Mouse (Mus musculus) forebrain, embryonic 12.5 days (tissue): ENCODE measurements around the gene Btn2a2. TPM values are rescaled to one million over a fixed set of nuclear protein-coding genes. Genes with fewer than 3 reads are reported as not detected.

Experiments
- ATAC-seq: fragments of 200-750 bp; cut with Nextera tagmentation; 2 replicates; pipeline ENCODE4 v1.8.0; 2017; ENCODE audit warnings: moderate TSS enrichment; ENCODE audit not compliant: low FRiP score
- H3K27ac ChIP-seq: fragments of 300-500 bp; sonication (generic); 2 replicates; pipeline ENCODE4 v1.5.1; 2016; ENCODE audit warnings: mild to moderate bottlenecking
- H3K27me3 ChIP-seq: fragments of 300-500 bp; sonication (generic); 2 replicates; pipeline ENCODE4 v1.6.1; 2016; ENCODE audit warnings: mild to moderate bottlenecking
- H3K36me3 ChIP-seq: fragments of 300-500 bp; sonication (generic); replicated peaks from 2 replicates; pipeline ENCODE4 v1.6.1; 2016; ENCODE audit warnings: mild to moderate bottlenecking
- H3K4me1 ChIP-seq: fragments of 300-500 bp; sonication (generic); 2 replicates; pipeline ENCODE4 v1.6.1; 2016
- H3K4me2 ChIP-seq: fragments of 300-500 bp; sonication (generic); 2 replicates; pipeline ENCODE4 v1.6.1; 2016; ENCODE audit warnings: mild to moderate bottlenecking, moderate library complexity
- H3K4me3 ChIP-seq: fragments of 300-500 bp; sonication (generic); replicated peaks from 2 replicates; pipeline ENCODE4 v1.5.1; 2016; ENCODE audit warnings: mild to moderate bottlenecking
- H3K9ac ChIP-seq: fragments of 300-500 bp; sonication (generic); 2 replicates; pipeline ENCODE4 v1.6.1; 2016; ENCODE audit warnings: mild to moderate bottlenecking
- H3K9me3 ChIP-seq: fragments of 300-500 bp; sonication (generic); 2 replicates; pipeline ENCODE4 v1.6.1; 2016
- WGBS: fragments of 180-500 bp; shearing (Covaris S2); methylation state at CpG from one replicate; pipeline ENCODE4 v1.1.7; 2016; 5-methylcytosine and 5-hydroxymethylcytosine counted together
- polyA plus RNA-seq: library from polyadenylated mRNA; unstranded; fragments of >200 nt; fragmentation: Nextera tagmentation; extraction: Ambion mirVana; gene quantifications from 2 replicates; pipeline ENCODE4 v1.2.1, GENCODE M21; 2016

Gene Btn2a2
- polyA plus RNA-seq, 1 experiment from 2014 or later: 0.23 TPM

GRCm38 (mm10) chr13:23517603-23518294, 29.1 kb upstream of the Btn2a2 start:
- Histone ChIP-seq H3K4me2 (peak overlapping the region; percentile 55), H3K4me3 (peak overlapping the region; percentile 40), H3K27me3 (no peaks in the 10 kb centered on the region), H3K9me3 (no peaks in the 10 kb centered on the region), H3K36me3 (no peaks in the 10 kb centered on the region), H3K27ac (0 out of 2 replicates have a peak overlapping the region, but pooled peaks have one; percentile 61), H3K4me1 (peaks cover 4% of the 10 kb centered on the region; the same call in 1 of the 2 replicates), H3K9ac (0 out of 2 replicates have a peak overlapping the region, but pooled peaks have one; percentile 33)
- under 1% methylated on average over 27 of the region's 27 CpGs for WGBS
- ATAC-seq: peak; percentile 88

GRCm38 (mm10) chr13:23516822-23517602, 28.4 kb upstream of the Btn2a2 start:
- under 1% methylated on average over 19 of the region's 19 CpGs for WGBS
- no peaks in the 10 kb centered on the region for H3K36me3 ChIP-seq

GRCm38 (mm10) chr13:23515826-23516620, 27.4 kb upstream of the Btn2a2 start:
- H3K4me2 ChIP-seq: peak overlapping the region; percentile 57
- 55% methylated on average over 15 of the region's 15 CpGs for WGBS
- peak overlapping the region; percentile 56 for H3K9ac ChIP-seq
- H3K27ac ChIP-seq: no peak overlapping the region
- ATAC-seq: no peak
- no peaks in the 10 kb centered on the region for H3K9me3 ChIP-seq
- peaks cover 4% of the 10 kb centered on the region; the same call in 1 of the 2 replicates for H3K4me1 ChIP-seq
- H3K27me3 ChIP-seq: no peaks in the 10 kb centered on the region
- H3K36me3 ChIP-seq: no peaks in the 10 kb centered on the region
- H3K4me3 ChIP-seq: peak overlapping the region; percentile 40

More at GRCm38 (mm10) chr13:23516822-23517602, 28.4 kb upstream of the Btn2a2 start:
- Histone ChIP-seq H3K27me3 (no peaks in the 10 kb centered on the region), H3K4me3 (peak overlapping the region; percentile 40), H3K4me2 (peak overlapping the region; percentile 55), H3K27ac (0 out of 2 replicates have a peak overlapping the region, but pooled peaks have one; percentile 61), H3K9ac (0 out of 2 replicates have a peak overlapping the region, but pooled peaks have one; percentile 33), H3K9me3 (no peaks in the 10 kb centered on the region), H3K4me1 (peaks cover 4% of the 10 kb centered on the region; the same call in 1 of the 2 replicates)
- ATAC-seq: peak; percentile 66

GRCm38 (mm10) chr13:23515281-23515680, 26.6 kb upstream of the Btn2a2 start:
- no peaks in the 10 kb centered on the region for H3K36me3 ChIP-seq
- WGBS: 69% methylated on average over 5 of the region's 5 CpGs
- H3K9ac ChIP-seq: no peak overlapping the region
- no peak for ATAC-seq
- H3K4me2 ChIP-seq: no peak overlapping the region
- no peak overlapping the region for H3K27ac ChIP-seq
- no peaks in the 10 kb centered on the region for H3K27me3 ChIP-seq
- H3K4me1 ChIP-seq: peaks cover 4% of the 10 kb centered on the region; the same call in 1 of the 2 replicates
- no peaks in the 10 kb centered on the region for H3K9me3 ChIP-seq
- no peak overlapping the region for H3K4me3 ChIP-seq

GRCm38 (mm10) chr13:23513517-23513916, 24.9 kb upstream of the Btn2a2 start:
- Histone ChIP-seq H3K4me2 (no peak overlapping the region), H3K9me3 (no peaks in the 10 kb centered on the region), H3K27ac (no peak overlapping the region), H3K4me1 (peaks cover 4% of the 10 kb centered on the region; the same call in 1 of the 2 replicates), H3K9ac (no peak overlapping the region), H3K36me3 (no peaks in the 10 kb centered on the region), H3K27me3 (0 out of 2 replicates have a peak, but pooled peaks cover 3% of the 10 kb centered on the region), H3K4me3 (no peak overlapping the region)
- WGBS: 88% methylated on average over 1 of the region's 1 CpGs
- ATAC-seq: no peak

- Histone ChIP-seq H3K4me3 (no peak overlapping the region), H3K36me3 (no peaks in the 10 kb centered on the region), H3K9me3 (no peaks in the 10 kb centered on the region), H3K4me1 (peaks cover 11% of the 10 kb centered on the region), H3K27ac (no peak overlapping the region), H3K4me2 (no peak overlapping the region), H3K27me3 (peaks cover 3% of the 10 kb centered on the region; the same call in 1 of the 2 replicates), H3K9ac (no peak overlapping the region)
- WGBS: 17% methylated on average over 1 of the region's 1 CpGs
- no peak for ATAC-seq
These were observed 21.5 kb upstream of the Btn2a2 start for GRCm38 (mm10) chr13:23510127-23510526.

GRCm38 (mm10) chr13:23506819-23507515, 18.3 kb upstream of the Btn2a2 start:
- H3K36me3 ChIP-seq: no peaks in the 10 kb centered on the region
- no peak overlapping the region for H3K4me3 ChIP-seq
- H3K4me2 ChIP-seq: no peak overlapping the region; the same call in 1 of the 2 replicates
- no peak overlapping the region for H3K9ac ChIP-seq
- peaks cover 3% of the 10 kb centered on the region; the same call in 1 of the 2 replicates for H3K27me3 ChIP-seq
- ATAC-seq: no peak
- H3K27ac ChIP-seq: no peak overlapping the region
- no peaks in the 10 kb centered on the region for H3K9me3 ChIP-seq
- peaks cover 13% of the 10 kb centered on the region for H3K4me1 ChIP-seq
- 14% methylated on average over 14 of the region's 14 CpGs for WGBS

- Histone ChIP-seq H3K36me3 (no peaks in the 10 kb centered on the region), H3K4me1 (peaks cover 13% of the 10 kb centered on the region), H3K4me2 (peak overlapping the region; percentile 47), H3K4me3 (peak overlapping the region; percentile 23), H3K27me3 (peaks cover 3% of the 10 kb centered on the region; the same call in 1 of the 2 replicates), H3K27ac (no peak overlapping the region), H3K9ac (no peak overlapping the region), H3K9me3 (no peaks in the 10 kb centered on the region)
- 2% methylated on average over 13 of the region's 13 CpGs for WGBS
- ATAC-seq: 0 out of 2 replicates have a peak, but pooled peaks have one; percentile 23
These were observed 17.7 kb upstream of the Btn2a2 start for GRCm38 (mm10) chr13:23506351-23506750.

GRCm38 (mm10) chr13:23505662-23506345, 17.1 kb upstream of the Btn2a2 start:
- 3% methylated on average over 14 of the region's 14 CpGs for WGBS
- no peak for ATAC-seq
- Histone ChIP-seq H3K9me3 (no peaks in the 10 kb centered on the region), H3K4me3 (peak overlapping the region; percentile 23), H3K4me1 (peaks cover 13% of the 10 kb centered on the region), H3K36me3 (no peaks in the 10 kb centered on the region), H3K27ac (0 out of 2 replicates have a peak overlapping the region, but pooled peaks have one; percentile 36), H3K4me2 (peak overlapping the region; percentile 47), H3K9ac (peak overlapping the region; percentile 27), H3K27me3 (peaks cover 3% of the 10 kb centered on the region; the same call in 1 of the 2 replicates)

GRCm38 (mm10) chr13:23503797-23504196, 15.1 kb upstream of the Btn2a2 start:
- H3K9ac ChIP-seq: no peak overlapping the region
- no peak for ATAC-seq
- H3K4me1 ChIP-seq: peaks cover 14% of the 10 kb centered on the region
- H3K27me3 ChIP-seq: peaks cover 2% of the 10 kb centered on the region
- H3K4me3 ChIP-seq: no peak overlapping the region
- H3K4me2 ChIP-seq: 0 out of 2 replicates have a peak overlapping the region, but pooled peaks have one; percentile 19
- 1% methylated on average over 9 of the region's 9 CpGs for WGBS
- no peaks in the 10 kb centered on the region for H3K9me3 ChIP-seq
- H3K27ac ChIP-seq: no peak overlapping the region
- H3K36me3 ChIP-seq: no peaks in the 10 kb centered on the region

GRCm38 (mm10) chr13:23502916-23503315, 14.3 kb upstream of the Btn2a2 start:
- Histone ChIP-seq H3K4me2 (no peak overlapping the region), H3K27ac (no peak overlapping the region), H3K9me3 (no peaks in the 10 kb centered on the region), H3K4me1 (peaks cover 22% of the 10 kb centered on the region), H3K27me3 (peaks cover 6% of the 10 kb centered on the region), H3K36me3 (no peaks in the 10 kb centered on the region), H3K4me3 (no peak overlapping the region), H3K9ac (no peak overlapping the region)
- WGBS: 30% methylated on average over 4 of the region's 4 CpGs
- no peak for ATAC-seq
